Mouse (Mus musculus) embryonic facial prominence, embryonic 11.5 days (tissue): ENCODE measurements at regions not wholly inside any gene's neighbourhood (a gene's known extent, or its start where the extent isn't known, plus 50 kb on each side); places are given as distances from the start of the nearest gene placed in this dataset.

Experiments used
- ATAC-seq: fragments of 200-750 bp; cut with Nextera tagmentation; replicated peaks from 2 replicates; pipeline ENCODE4 v1.8.0; 2017; ENCODE audit warnings: low read depth; ENCODE audit not compliant: insufficient number of reproducible peaks, low FRiP score, low TSS enrichment
- DNase-seq: peaks from one replicate; pipeline ENCODE4 v3.0.0-alpha.2; 2015; ENCODE audit warnings: low spot score
- H3K27ac ChIP-seq: fragments of 300-500 bp; sonication (generic); replicated peaks from 2 replicates; pipeline ENCODE4 v1.5.1; 2014; ENCODE audit warnings: mild to moderate bottlenecking, low read depth, low read length, control low read depth
- H3K27me3 ChIP-seq: fragments of 300-500 bp; sonication (generic); 2 replicates; pipeline ENCODE4 v1.6.1; 2014; ENCODE audit warnings: mild to moderate bottlenecking, low read length, moderate library complexity, mixed read lengths; ENCODE audit not compliant: control insufficient read depth, insufficient read depth
- H3K36me3 ChIP-seq: fragments of 300-500 bp; sonication (generic); replicated peaks from 2 replicates; pipeline ENCODE4 v1.6.1; 2014; ENCODE audit warnings: low read depth, mild to moderate bottlenecking, low read length, moderate library complexity, mixed read lengths; ENCODE audit not compliant: control insufficient read depth, insufficient read depth
- H3K4me1 ChIP-seq: fragments of 300-500 bp; sonication (generic); 2 replicates; pipeline ENCODE4 v1.6.1; 2014; ENCODE audit warnings: low read length, mixed read lengths; ENCODE audit not compliant: control insufficient read depth, insufficient read depth
- H3K4me2 ChIP-seq: fragments of 300-500 bp; sonication (generic); 2 replicates; pipeline ENCODE4 v1.6.1; 2014; ENCODE audit warnings: low read depth, mild to moderate bottlenecking, control low read depth, low read length, moderate library complexity
- H3K4me3 ChIP-seq: fragments of 300-500 bp; sonication (generic); 2 replicates; pipeline ENCODE4 v1.5.1; 2014; ENCODE audit warnings: low read depth, low read length, control low read depth
- H3K9ac ChIP-seq: fragments of 300-500 bp; sonication (generic); replicated peaks from 2 replicates; pipeline ENCODE4 v1.6.1; 2014; ENCODE audit warnings: mild to moderate bottlenecking, control low read depth, low read length
- H3K9me3 ChIP-seq: fragments of 300-500 bp; sonication (generic); replicated peaks from 2 replicates; pipeline ENCODE4 v1.6.1; 2016; ENCODE audit warnings: mild to moderate bottlenecking, low read length, inconsistent platforms, mixed read lengths; ENCODE audit not compliant: control insufficient read depth
- WGBS: fragments of 180-500 bp; shearing (Covaris S2); extraction: QIAGEN DNeasy Blood & Tissue Kit; methylation state at CpG from one replicate; pipeline ENCODE4 v1.1.7; 2014; 5-methylcytosine and 5-hydroxymethylcytosine counted together

GRCm38 (mm10) chr12:49732351-49732750 lies 347.4 kb downstream of the Gm43517 start:
- H3K36me3 ChIP-seq = no peaks in the 10 kb centered on the region

DNA sequence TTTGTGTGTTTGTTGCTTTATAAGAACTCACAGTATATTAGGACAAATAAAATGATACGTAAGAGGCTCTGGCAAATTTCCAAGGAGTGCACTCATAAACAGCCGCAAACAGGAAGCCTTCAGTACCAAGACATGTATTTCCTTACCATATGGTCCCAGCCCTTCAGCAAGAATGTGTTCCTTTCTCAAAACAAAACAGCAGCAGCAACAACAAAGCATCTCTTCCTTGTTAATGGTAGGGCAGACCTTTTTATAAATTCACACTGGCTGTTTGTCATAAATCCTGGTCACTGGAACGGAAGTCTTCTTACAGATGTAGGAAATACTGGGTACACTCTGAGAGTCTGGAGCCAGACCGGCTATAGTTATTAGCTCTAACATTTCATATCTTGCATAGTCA lies 352.1 kb downstream of the Gm43517 start:
- no peaks in the 10 kb centered on the region for H3K27me3 ChIP-seq
- no peak overlapping the region for H3K4me3 ChIP-seq
- H3K9me3 ChIP-seq = no peaks in the 10 kb centered on the region
- no peak overlapping the region for H3K9ac ChIP-seq
- no peaks in the 10 kb centered on the region for H3K36me3 ChIP-seq
- 79% methylated on average over 4 of the region's 4 CpGs for WGBS
- H3K4me2 ChIP-seq = no peak overlapping the region
- H3K27ac ChIP-seq = no peak overlapping the region
- H3K4me1 ChIP-seq = no peaks in the 10 kb centered on the region
- ATAC-seq (no peak), DNase-seq (no peak)

More at GRCm38 (mm10) chr12:49732351-49732750, 347.4 kb downstream of the Gm43517 start:
- DNase-seq = no peak
- Histone ChIP-seq H3K4me2 (no peak overlapping the region), H3K9me3 (no peaks in the 10 kb centered on the region), H3K9ac (no peak overlapping the region), H3K4me3 (no peak overlapping the region), H3K27ac (no peak overlapping the region), H3K4me1 (no peaks in the 10 kb centered on the region), H3K27me3 (no peaks in the 10 kb centered on the region)
- no peak for ATAC-seq

DNA sequence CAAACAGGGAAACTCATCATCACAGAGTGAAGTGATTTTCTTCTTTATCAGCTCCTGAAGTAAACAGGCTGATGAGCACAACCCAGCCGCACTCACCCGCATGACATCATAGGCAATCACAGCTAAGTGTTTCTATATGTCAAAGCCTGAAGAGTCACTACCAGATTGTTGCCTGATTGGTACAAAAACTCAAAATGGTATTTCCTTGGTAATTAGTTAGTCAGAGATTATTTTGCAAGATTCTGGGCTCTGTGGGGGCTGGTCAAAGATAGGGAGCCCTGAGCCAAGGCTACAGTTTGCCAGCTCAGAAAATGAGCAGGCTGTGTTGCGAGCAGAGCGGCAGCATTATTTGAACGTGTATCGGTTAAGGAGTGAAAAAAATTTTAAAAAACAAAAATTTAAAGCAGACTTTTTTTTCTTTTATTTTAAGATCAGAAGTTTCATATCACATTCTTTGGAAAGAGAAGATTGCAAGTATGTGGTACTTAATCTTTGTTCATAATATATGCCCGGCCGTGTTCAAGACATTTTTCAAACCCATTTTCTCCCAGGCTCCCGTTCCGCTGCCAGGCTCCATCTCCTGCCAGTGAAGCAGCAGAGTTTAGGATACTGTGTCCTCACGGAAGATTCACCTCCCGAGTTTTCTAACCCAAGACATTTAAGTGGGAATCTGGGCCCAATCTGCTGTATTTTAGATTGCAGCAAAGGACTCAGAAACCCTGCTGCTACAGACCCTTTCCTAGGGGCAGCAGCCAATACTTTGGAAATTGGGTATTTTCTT lies 355.2 kb downstream of the Gm43517 start:
- Histone ChIP-seq H3K36me3 (no peaks in the 10 kb centered on the region), H3K27ac (no peak overlapping the region), H3K4me1 (no peaks in the 10 kb centered on the region), H3K4me3 (no peak overlapping the region), H3K9ac (no peak overlapping the region), H3K9me3 (no peaks in the 10 kb centered on the region), H3K27me3 (no peaks in the 10 kb centered on the region), H3K4me2 (no peak overlapping the region)
- WGBS = 82% methylated on average over 12 of the region's 12 CpGs
- DNase-seq = no peak
- no peak for ATAC-seq

DNA sequence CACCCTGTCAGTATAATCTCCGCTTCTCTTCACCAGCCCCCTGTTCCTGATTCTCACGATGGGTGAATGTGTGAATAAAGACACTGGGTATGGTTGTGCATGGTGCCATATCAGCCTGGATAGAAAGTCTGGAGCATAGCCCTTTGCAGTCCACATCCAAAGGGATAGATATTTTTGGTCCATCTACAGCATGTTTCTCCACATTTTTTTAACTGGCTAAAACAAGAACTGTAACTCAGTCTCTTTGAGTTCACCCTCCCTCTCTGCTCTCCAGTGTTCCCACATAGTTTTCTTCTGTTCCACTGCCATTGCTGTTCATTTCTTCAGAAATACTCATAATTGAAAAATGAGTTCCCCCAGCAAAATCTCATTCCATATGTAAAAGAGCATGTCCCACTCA lies 358.4 kb downstream of the Gm43517 start:
- Histone ChIP-seq H3K4me2 (no peak overlapping the region), H3K9me3 (no peaks in the 10 kb centered on the region), H3K9ac (no peak overlapping the region), H3K27me3 (no peaks in the 10 kb centered on the region), H3K4me3 (no peak overlapping the region), H3K4me1 (no peaks in the 10 kb centered on the region), H3K36me3 (no peaks in the 10 kb centered on the region), H3K27ac (no peak overlapping the region)
- ATAC-seq (no peak), DNase-seq (no peak)
- WGBS = 86% methylated on average over 2 of the region's 2 CpGs

DNA sequence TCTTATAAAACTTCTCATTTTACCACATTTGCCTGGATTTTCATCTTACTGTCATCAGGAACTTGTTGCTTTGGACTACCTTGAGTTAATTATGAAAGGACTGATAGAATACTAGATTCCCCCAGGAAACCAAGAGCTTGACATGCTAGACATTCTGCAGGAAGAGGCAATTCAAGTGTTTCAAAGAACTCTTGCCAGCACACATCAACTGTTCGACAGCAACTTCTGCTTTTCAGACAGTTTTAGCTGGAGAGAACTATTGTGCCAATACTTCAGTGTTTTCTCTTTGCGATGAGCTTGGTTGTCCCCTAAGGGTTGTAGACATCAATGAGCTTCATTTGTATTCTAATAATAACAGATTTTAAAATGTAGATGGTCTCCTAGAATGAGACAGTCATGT lies 362.1 kb downstream of the Gm43517 start:
- ATAC-seq = no peak
- H3K4me2 ChIP-seq = no peak overlapping the region
- no peak overlapping the region for H3K9ac ChIP-seq
- no peak for DNase-seq
- H3K27ac ChIP-seq = no peak overlapping the region
- WGBS = 72% methylated on average over 2 of the region's 2 CpGs
- no peaks in the 10 kb centered on the region for H3K9me3 ChIP-seq
- H3K4me3 ChIP-seq = no peak overlapping the region
- no peaks in the 10 kb centered on the region for H3K36me3 ChIP-seq
- no peaks in the 10 kb centered on the region for H3K4me1 ChIP-seq
- H3K27me3 ChIP-seq = no peaks in the 10 kb centered on the region

DNA sequence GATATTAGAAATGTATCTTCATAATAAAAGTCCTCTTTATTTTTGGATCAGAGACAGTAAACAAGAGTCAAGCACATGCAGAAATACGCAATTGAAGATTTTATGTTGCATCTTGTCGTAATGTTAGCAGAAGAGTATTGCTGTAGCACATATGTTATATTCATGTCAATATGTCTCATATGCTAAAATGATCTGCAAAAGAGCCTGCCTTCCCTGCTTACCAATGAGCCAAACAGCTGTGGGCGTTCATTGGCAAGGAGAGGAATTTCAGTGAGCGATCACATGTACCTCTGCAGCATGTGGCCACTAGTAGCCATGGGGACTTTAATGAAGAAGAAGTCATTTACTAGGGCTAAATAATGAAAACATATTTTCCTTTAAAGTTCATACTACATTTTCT lies 373.4 kb downstream of the Gm43517 start:
- 85% methylated on average over 4 of the region's 4 CpGs for WGBS
- Histone ChIP-seq H3K27me3 (no peaks in the 10 kb centered on the region), H3K9ac (no peak overlapping the region), H3K36me3 (no peaks in the 10 kb centered on the region), H3K4me1 (no peaks in the 10 kb centered on the region), H3K27ac (no peak overlapping the region), H3K4me3 (no peak overlapping the region), H3K9me3 (no peaks in the 10 kb centered on the region), H3K4me2 (no peak overlapping the region)
- ATAC-seq (no peak), DNase-seq (no peak)

DNA sequence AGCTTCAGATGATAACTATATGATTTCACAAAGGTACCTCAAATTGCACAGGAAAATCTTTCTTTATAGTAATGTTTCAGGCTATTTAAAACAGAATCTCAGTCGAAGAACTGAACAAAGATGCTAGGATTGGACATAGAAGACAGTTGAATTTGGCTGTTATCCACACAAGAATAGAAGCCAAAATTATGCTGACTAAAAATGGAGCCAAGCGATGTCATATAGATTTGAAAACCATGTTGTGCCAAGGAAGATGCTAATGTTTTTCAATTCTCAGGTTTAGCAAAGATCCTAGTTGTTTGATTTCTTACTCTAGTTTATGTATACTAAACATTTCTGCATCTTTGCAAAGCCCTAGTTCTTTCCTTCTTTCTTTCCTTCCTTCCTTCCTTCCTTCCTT lies 379.6 kb downstream of the Gm43517 start:
- no peak overlapping the region for H3K4me3 ChIP-seq
- ATAC-seq = no peak
- H3K9me3 ChIP-seq = no peaks in the 10 kb centered on the region
- H3K4me2 ChIP-seq = no peak overlapping the region
- H3K4me1 ChIP-seq = no peaks in the 10 kb centered on the region
- no peak overlapping the region for H3K9ac ChIP-seq
- no peaks in the 10 kb centered on the region for H3K36me3 ChIP-seq
- no peak for DNase-seq
- no peaks in the 10 kb centered on the region for H3K27me3 ChIP-seq
- H3K27ac ChIP-seq = no peak overlapping the region
- 78% methylated on average over 2 of the region's 2 CpGs for WGBS

DNA sequence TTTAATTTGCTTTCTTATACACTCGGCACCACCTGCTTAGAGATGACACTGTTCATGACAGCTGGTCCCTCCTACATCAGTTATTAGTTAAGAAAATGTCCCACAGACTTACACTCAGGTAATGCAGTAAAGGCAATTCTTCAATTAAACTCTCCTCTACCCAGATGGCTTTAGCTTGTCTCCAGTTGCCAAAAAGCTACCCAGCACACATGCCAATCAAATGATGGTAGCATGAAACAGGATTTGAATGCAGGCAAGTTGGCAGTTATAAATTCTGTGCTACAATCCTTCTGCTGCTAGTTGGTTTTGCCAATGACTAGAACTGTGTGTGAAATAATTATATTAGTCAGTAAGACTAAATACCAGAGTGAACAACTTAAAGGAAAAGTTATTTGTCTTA lies 423.4 kb downstream of the Gm43517 start:
- 85% methylated on average over 1 of the region's 1 CpGs for WGBS
- ATAC-seq (no peak), DNase-seq (no peak)
- no peak overlapping the region for H3K4me3 ChIP-seq
- H3K27me3 ChIP-seq = no peaks in the 10 kb centered on the region
- H3K4me1 ChIP-seq = no peaks in the 10 kb centered on the region
- H3K27ac ChIP-seq = no peak overlapping the region
- H3K9ac ChIP-seq = no peak overlapping the region
- no peaks in the 10 kb centered on the region for H3K9me3 ChIP-seq
- H3K4me2 ChIP-seq = no peak overlapping the region
- H3K36me3 ChIP-seq = no peaks in the 10 kb centered on the region
